11 mouse cellular contexts compared by ENCODE assay signal in genomic region chr10:81022744-81023143, GRCm38 (mm10). TPM values are rescaled to one million over a fixed set of nuclear protein-coding genes. Genes with fewer than 3 reads are reported as not detected.
DNase-seq lines count a peak whose midpoint lies in the region; ATAC-seq and TF ChIP-seq lines count a peak whose summit lies in the region.
"Had no signal": no experiment of that assay in that cellular context is flagged by ENCODE, and none has a peak within 500 bp of the region (broad histone marks: within the 10 kb centered on the region; RNA-seq: fewer than 3 reads in every experiment).

No protein-coding gene starts in this region.

- TF ChIP-seq CTCF in kidney, postnatal 0 days (IDR thresholded peaks at IDR 0.05; ENCODE audit: low read depth): peak; percentile 39; the same call in 1 of the 2 replicates
- TF ChIP-seq CTCF in bone marrow macrophage, adult 2 months (IDR thresholded peaks at IDR 0.05; ENCODE audit: low read depth, low read length): peak; percentile 41; the same call in 1 of the 2 replicates

- no peaks in the 10 kb centered on the region for H3K36me3 ChIP-seq in kidney, postnatal 0 days (ENCODE audit: insufficient read depth, low read length)
- H3K36me3 ChIP-seq: neural tube, embryonic 12.5 days had no signal

- peaks cover 22% of the 10 kb centered on the region; the same call in 1 of the 2 replicates for H3K27me3 ChIP-seq in kidney, postnatal 0 days (ENCODE audit: insufficient read depth, low read length)

- H3K4me1 ChIP-seq in kidney, postnatal 0 days (replicated peaks; ENCODE audit: insufficient read depth, low read length): 0 out of 2 replicates have a peak, but pooled peaks cover 4% of the 10 kb centered on the region
- H3K4me1 ChIP-seq in bone marrow macrophage, adult 2 months (ENCODE audit: control insufficient read depth, insufficient read depth, low read length): peaks cover 10% of the 10 kb centered on the region

- intact Hi-C loops in left cerebral cortex, postnatal 4 days (cut with DNase I): no loop called here

- H3K4me3 ChIP-seq in kidney, postnatal 0 days (replicated peaks; ENCODE audit: low read depth, low read length): no peak overlapping the region
- no peak overlapping the region for H3K4me3 ChIP-seq in bone marrow macrophage, adult 2 months (ENCODE audit: insufficient read depth, low read length)
- H3K4me3 ChIP-seq: neural tube, embryonic 12.5 days had no signal

- ATAC-seq in kidney, postnatal 0 days (replicated peaks; ENCODE audit: low FRiP score, low read depth): no peak
- ATAC-seq: activated CD4-positive, CD25-positive, alpha-beta regulatory T cell, adult 4 months had no signal

- no peak for DNase-seq in kidney, postnatal 0 days (ENCODE audit: low spot score)
- DNase-seq in kidney, adult 9 months: no peak
- peak; percentile 39 for DNase-seq in 3T3-L1 (ENCODE audit: low read depth, low spot score)
- peak; percentile 46 for DNase-seq in 416B (ENCODE audit: low read depth)
- DNase-seq in urinary bladder, postnatal 36 days (ENCODE audit: low spot score in 2 of 2): no peak
- DNase-seq in left cerebral cortex, postnatal 4 days: no peak
- DNase-seq: right cerebral cortex, postnatal 25 days; thymus, adult 2 months had no signal

- WGBS in kidney, postnatal 0 days: 69% methylated on average over 8 of the region's 8 CpGs

- TF ChIP-seq POLR2A in bone marrow macrophage, adult 2 months (IDR thresholded peaks at IDR 0.05; ENCODE audit: borderline replicate concordance, low read depth, low read length): no peak

- no peaks in the 10 kb centered on the region for H3K9me3 ChIP-seq in kidney, postnatal 0 days (replicated peaks; ENCODE audit: low read length)
- H3K9me3 ChIP-seq: neural tube, embryonic 12.5 days had no signal

- no peak overlapping the region for H3K4me2 ChIP-seq in kidney, postnatal 0 days (ENCODE audit: low read length)

- no peak overlapping the region for H3K9ac ChIP-seq in kidney, postnatal 0 days (ENCODE audit: low read depth, low read length)
- H3K9ac ChIP-seq: neural tube, embryonic 12.5 days had no signal

- no peak overlapping the region for H3K27ac ChIP-seq in kidney, postnatal 0 days
- no peak overlapping the region for H3K27ac ChIP-seq in bone marrow macrophage, adult 2 months (ENCODE audit: insufficient read depth, low read depth, low read length)
- H3K27ac ChIP-seq: neural tube, embryonic 12.5 days had no signal

RNA-seq across cellular contexts. Expression of gene Diras1, which starts 2.7 kb away (rescaled TPM):
- 0.11 TPM in 1 of 2 replicates, not detected in the other for polyA plus RNA-seq in kidney, postnatal 0 days (2015; fragmentation: Nextera tagmentation; extraction: Ambion mirVana)
- polyA plus RNA-seq in bone marrow macrophage, adult 2 months (2012; ENCODE audit: insufficient read depth, insufficient read length, missing spikeins): not detected in 2 replicates
- total RNA-seq in left cerebral cortex, postnatal 4 days (2021): 100 to 1,000 TPM; 104 to 111 TPM

RNA-seq across cellular contexts. Expression of gene Gng7, which starts 8.0 kb away (rescaled TPM):
- 3.4 TPM in 2 replicates for polyA plus RNA-seq in kidney, postnatal 0 days (2015; fragmentation: Nextera tagmentation; extraction: Ambion mirVana)
- 3.5 and 4.6 TPM in 2 replicates for polyA plus RNA-seq in bone marrow macrophage, adult 2 months (2012; ENCODE audit: insufficient read depth, insufficient read length, missing spikeins)
- 100 to 1,000 TPM in 1 of 2 experiments, 10 to 100 TPM in 1; 96.7 to 106 TPM for total RNA-seq in left cerebral cortex, postnatal 4 days (2021)
- polyA plus RNA-seq: activated CD4-positive, CD25-positive, alpha-beta regulatory T cell, adult 4 months had no signal

RNA-seq across cellular contexts. Expression of gene Slc39a3, which starts 14.5 kb away (rescaled TPM):
- 13.4 and 13.9 TPM in 2 replicates for polyA plus RNA-seq in kidney, postnatal 0 days (2015; fragmentation: Nextera tagmentation; extraction: Ambion mirVana)
- 14.0 and 14.5 TPM in 2 replicates for polyA plus RNA-seq in bone marrow macrophage, adult 2 months (2012; ENCODE audit: insufficient read depth, insufficient read length, missing spikeins)
- 10 to 100 TPM; 57.8 to 59.8 TPM for total RNA-seq in left cerebral cortex, postnatal 4 days (2021)

RNA-seq across cellular contexts. Expression of gene Sgta, which starts 37.2 kb away (rescaled TPM):
- 161 and 168 TPM in 2 replicates for polyA plus RNA-seq in kidney, postnatal 0 days (2015; fragmentation: Nextera tagmentation; extraction: Ambion mirVana)
- polyA plus RNA-seq in bone marrow macrophage, adult 2 months (2012; ENCODE audit: insufficient read depth, insufficient read length, missing spikeins): 58.5 and 66.8 TPM in 2 replicates
- 100 to 1,000 TPM; 193 to 199 TPM for total RNA-seq in left cerebral cortex, postnatal 4 days (2021)

RNA-seq across cellular contexts. Expression of gene Thop1, which starts 47.1 kb away (rescaled TPM):
- polyA plus RNA-seq in kidney, postnatal 0 days (2015; fragmentation: Nextera tagmentation; extraction: Ambion mirVana): 30.6 and 34.2 TPM in 2 replicates
- 7.4 and 10.8 TPM in 2 replicates for polyA plus RNA-seq in bone marrow macrophage, adult 2 months (2012; ENCODE audit: insufficient read depth, insufficient read length, missing spikeins)
- 10 to 100 TPM; 53.6 to 56.5 TPM for total RNA-seq in left cerebral cortex, postnatal 4 days (2021)

Comparison
In these comparisons a context has a peak if more than half of its experiments do, and no peak if none do; other contexts are left out.
1. DNase-seq: peak in 3T3-L1 (single experiment) and 416B (single experiment); none in kidney, postnatal 0 days (single experiment), kidney, adult 9 months (single experiment), urinary bladder, postnatal 36 days (0 of 2) and left cerebral cortex, postnatal 4 days (single experiment).